Mouse (Mus musculus) midbrain, embryonic 12.5 days (tissue): ENCODE results near the gene Cit. TPM values are rescaled to one million over a fixed set of nuclear protein-coding genes. Genes with fewer than 3 reads are reported as not detected.

Experiments used
- ATAC-seq: fragments of 200-750 bp; cut with Nextera tagmentation; 2 replicates; pipeline ENCODE4 v1.8.0; 2017; ENCODE audit warnings: low read depth, moderate TSS enrichment, moderate library complexity; ENCODE audit not compliant: low FRiP score
- H3K27ac ChIP-seq: fragments of 300-500 bp; sonication (generic); replicated peaks from 2 replicates; pipeline ENCODE4 v1.5.1; 2016; ENCODE audit warnings: mild to moderate bottlenecking
- H3K27me3 ChIP-seq: fragments of 300-500 bp; sonication (generic); 2 replicates; pipeline ENCODE4 v1.6.1; 2016; ENCODE audit warnings: mild to moderate bottlenecking
- H3K36me3 ChIP-seq: fragments of 300-500 bp; sonication (generic); 2 replicates; pipeline ENCODE4 v1.6.1; 2016
- H3K4me1 ChIP-seq: fragments of 300-500 bp; sonication (generic); 2 replicates; pipeline ENCODE4 v1.6.1; 2016
- H3K4me2 ChIP-seq: fragments of 300-500 bp; sonication (generic); replicated peaks from 2 replicates; pipeline ENCODE4 v1.6.1; 2016; ENCODE audit warnings: mild to moderate bottlenecking, moderate library complexity
- H3K4me3 ChIP-seq: fragments of 300-500 bp; sonication (generic); 2 replicates; pipeline ENCODE4 v1.5.1; 2016; ENCODE audit warnings: mild to moderate bottlenecking
- H3K9ac ChIP-seq: fragments of 300-500 bp; sonication (generic); replicated peaks from 2 replicates; pipeline ENCODE4 v1.6.1; 2016; ENCODE audit warnings: mild to moderate bottlenecking, moderate library complexity
- H3K9me3 ChIP-seq: fragments of 300-500 bp; sonication (generic); 2 replicates; pipeline ENCODE4 v1.6.1; 2016; ENCODE audit warnings: mild to moderate bottlenecking
- WGBS: fragments of 180-500 bp; shearing (Covaris S2); methylation state at CpG from one replicate; pipeline ENCODE4 v1.1.7; 2016; 5-methylcytosine and 5-hydroxymethylcytosine counted together
- polyA plus RNA-seq: library from polyadenylated mRNA; unstranded; fragments of >200 nt; fragmentation: Nextera tagmentation; extraction: Ambion mirVana; gene quantifications from 2 replicates; pipeline ENCODE4 v1.2.1, GENCODE M21; 2016

Gene Cit
- polyA plus RNA-seq, 1 experiment from 2014 or later, result 42.5 TPM

DNA sequence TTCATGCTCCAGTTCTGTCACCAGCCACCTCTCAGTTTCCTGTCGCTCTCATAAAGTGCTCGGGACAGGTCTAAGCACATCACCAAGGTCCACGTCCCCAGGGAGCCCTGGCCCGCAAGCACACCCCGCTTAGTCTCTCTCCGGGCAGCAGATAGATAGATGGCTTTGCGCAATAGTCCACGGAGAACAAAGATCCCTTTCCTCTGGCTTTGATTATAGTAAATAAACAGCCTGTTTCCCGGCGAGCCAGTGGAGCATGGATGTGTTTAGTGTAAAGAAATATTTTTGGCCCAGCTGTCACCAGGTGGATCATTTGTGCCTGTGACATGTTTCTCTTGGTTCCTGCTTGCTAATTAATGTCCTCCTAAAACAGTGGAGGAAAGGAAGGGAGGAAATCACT lies 132.2 kb downstream of the Cit start:
- 81% methylated on average over 10 of the region's 10 CpGs for WGBS
- Histone ChIP-seq H3K36me3 (peaks cover 60% of the 10 kb centered on the region), H3K27ac (0 out of 2 replicates have a peak overlapping the region, but pooled peaks have one; percentile 5), H3K4me2 (no peak overlapping the region), H3K27me3 (no peaks in the 10 kb centered on the region), H3K4me3 (no peak overlapping the region), H3K4me1 (no peaks in the 10 kb centered on the region), H3K9me3 (no peaks in the 10 kb centered on the region), H3K9ac (no peak overlapping the region)
- no peak for ATAC-seq

DNA sequence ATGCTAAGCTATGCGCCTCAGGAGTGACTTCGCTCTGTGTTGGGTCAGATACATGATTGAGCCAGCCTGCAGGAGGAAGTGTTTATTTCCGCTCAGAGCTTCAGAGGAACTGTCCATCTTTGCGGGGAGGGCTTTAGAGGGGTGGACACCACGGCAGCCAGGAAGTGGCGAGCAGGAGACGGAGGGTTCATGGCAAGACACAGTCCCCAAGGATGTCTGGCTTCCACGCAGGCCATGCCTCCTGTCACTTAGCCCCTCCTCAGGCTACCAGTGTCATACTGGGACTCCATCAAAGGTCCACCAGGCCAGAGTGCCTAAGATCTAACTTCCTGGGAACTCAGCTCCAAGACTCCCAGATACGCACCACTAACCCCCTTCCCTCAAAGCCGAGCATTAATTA lies 132.7 kb downstream of the Cit start:
- ATAC-seq, result no peak
- 0 out of 2 replicates have a peak overlapping the region, but pooled peaks have one; percentile 5 for H3K27ac ChIP-seq
- H3K27me3 ChIP-seq, result no peaks in the 10 kb centered on the region
- H3K36me3 ChIP-seq, result peaks cover 64% of the 10 kb centered on the region
- no peaks in the 10 kb centered on the region for H3K9me3 ChIP-seq
- H3K4me1 ChIP-seq, result no peaks in the 10 kb centered on the region
- H3K9ac ChIP-seq, result no peak overlapping the region
- no peak overlapping the region for H3K4me2 ChIP-seq
- WGBS, result 70% methylated on average over 10 of the region's 10 CpGs
- no peak overlapping the region for H3K4me3 ChIP-seq

DNA sequence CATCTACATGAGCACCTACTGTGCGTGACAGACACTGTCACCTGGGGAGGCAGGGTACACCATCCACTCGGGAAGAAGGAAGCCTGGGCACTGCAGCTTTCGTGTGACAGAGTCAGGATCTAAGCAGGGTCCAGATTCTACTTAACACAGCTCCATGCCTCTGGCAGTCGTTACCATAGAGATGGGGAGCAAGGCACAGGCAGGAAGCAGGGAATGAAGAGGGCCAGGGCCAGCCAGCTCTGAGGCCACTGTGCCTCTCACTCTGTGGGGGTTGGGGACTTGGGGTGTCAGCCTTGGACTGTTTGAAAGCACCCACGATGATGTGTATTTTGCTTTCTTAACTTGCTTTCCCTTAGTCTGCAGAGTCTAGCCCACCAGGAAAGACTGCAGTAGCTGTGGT lies 133.2 kb downstream of the Cit start:
- Histone ChIP-seq H3K36me3 (peaks cover 66% of the 10 kb centered on the region), H3K9me3 (no peaks in the 10 kb centered on the region), H3K27ac (no peak overlapping the region; the same call in 1 of the 2 replicates), H3K27me3 (no peaks in the 10 kb centered on the region), H3K4me1 (no peaks in the 10 kb centered on the region), H3K4me3 (no peak overlapping the region), H3K9ac (no peak overlapping the region), H3K4me2 (no peak overlapping the region)
- WGBS, result 52% methylated on average over 5 of the region's 5 CpGs
- no peak for ATAC-seq

DNA sequence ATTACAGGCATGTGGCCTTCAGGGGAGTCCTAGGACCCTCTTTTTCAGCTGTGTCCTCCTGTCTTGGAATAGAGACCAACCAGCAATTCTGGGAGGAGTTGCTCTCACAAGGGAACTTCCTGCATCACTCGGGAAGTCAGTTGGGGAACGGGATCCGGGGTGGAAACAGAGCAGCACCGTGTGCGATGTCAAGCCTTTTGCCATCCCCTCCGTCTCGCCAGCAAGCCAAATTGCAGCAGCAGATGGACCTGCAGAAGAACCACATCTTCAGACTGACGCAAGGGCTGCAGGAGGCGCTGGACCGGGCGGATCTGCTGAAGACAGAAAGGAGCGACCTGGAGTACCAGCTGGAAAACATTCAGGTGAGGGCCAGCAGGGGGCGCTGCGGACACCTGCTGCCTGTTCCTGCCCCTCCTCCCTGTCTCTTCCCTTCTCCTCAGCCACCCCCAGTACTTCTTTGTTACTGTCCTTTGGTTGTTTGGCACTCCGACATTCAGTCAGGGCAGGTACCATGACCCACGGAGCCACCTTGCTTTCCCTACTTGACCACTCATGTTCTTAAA lies 134.1 kb downstream of the Cit start:
- peaks cover 62% of the 10 kb centered on the region for H3K36me3 ChIP-seq
- no peaks in the 10 kb centered on the region for H3K9me3 ChIP-seq
- no peak for ATAC-seq
- 63% methylated on average over 16 of the region's 16 CpGs for WGBS
- H3K4me3 ChIP-seq, result no peak overlapping the region
- no peak overlapping the region for H3K9ac ChIP-seq
- no peak overlapping the region for H3K27ac ChIP-seq
- no peaks in the 10 kb centered on the region for H3K27me3 ChIP-seq
- no peak overlapping the region for H3K4me2 ChIP-seq
- H3K4me1 ChIP-seq, result no peaks in the 10 kb centered on the region

DNA sequence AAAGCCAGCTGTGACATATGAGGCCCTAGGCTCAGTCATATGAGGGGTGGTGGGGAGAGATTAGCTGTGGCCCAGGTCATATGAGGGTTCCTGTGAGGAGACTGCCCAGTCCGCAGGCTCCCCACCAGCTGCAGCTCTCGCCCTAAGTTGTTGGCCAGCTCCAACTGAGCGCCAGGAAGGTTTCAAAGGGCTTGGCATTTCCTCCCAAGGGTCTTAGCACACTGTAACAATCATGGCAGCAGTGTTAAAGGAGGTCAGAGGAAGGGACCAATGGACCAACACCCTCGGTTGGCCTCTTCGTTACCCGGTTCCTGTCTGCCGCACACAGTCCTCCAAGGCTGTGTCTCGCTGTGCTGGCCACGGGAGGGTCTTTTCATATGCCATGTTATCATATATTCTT lies 135.5 kb downstream of the Cit start:
- WGBS, result 89% methylated on average over 9 of the region's 9 CpGs

DNA sequence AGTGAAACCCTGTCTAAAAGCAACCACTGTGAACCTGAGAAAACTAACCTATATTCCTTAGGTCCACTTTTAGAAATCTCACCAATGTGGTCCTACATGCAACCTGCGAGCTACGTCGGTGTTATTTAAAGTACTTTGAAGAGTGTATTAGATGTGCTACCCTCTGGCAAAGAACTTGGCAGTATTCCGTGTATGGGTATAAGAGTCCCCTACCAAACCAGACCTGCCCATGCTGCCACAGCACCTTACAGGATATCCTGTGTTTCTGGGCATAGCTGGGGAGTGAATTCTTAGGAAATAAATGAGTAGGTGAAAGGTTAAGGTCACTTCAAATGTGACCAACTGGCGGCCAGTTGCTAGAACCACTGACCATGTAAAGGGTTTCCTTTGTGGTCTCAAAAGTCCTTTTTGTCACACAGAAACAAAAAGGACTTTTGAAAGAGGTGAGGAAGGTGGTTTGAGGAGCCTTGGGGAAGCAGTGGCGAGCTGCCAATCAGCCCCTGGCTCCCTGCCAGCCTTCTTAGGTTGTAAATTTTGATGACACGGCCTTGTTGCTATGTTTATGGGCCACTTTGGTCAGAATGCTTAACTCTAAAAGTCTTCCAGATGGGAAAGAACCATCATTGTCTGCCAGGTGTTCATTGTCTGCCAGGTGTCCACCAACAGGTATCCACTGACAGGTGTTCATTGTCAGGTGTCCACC lies 137.7 kb downstream of the Cit start:
- H3K36me3 ChIP-seq, result peaks cover 68% of the 10 kb centered on the region
- ATAC-seq, result no peak
- H3K27me3 ChIP-seq, result no peaks in the 10 kb centered on the region
- no peak overlapping the region for H3K9ac ChIP-seq
- WGBS, result 91% methylated on average over 7 of the region's 7 CpGs
- H3K4me1 ChIP-seq, result no peaks in the 10 kb centered on the region
- H3K4me3 ChIP-seq, result no peak overlapping the region
- H3K4me2 ChIP-seq, result no peak overlapping the region
- H3K27ac ChIP-seq, result no peak overlapping the region
- H3K9me3 ChIP-seq, result no peaks in the 10 kb centered on the region

More for the DNA sequence above, 135.5 kb downstream of the Cit start:
- Histone ChIP-seq H3K9ac (no peak overlapping the region), H3K27ac (no peak overlapping the region), H3K36me3 (peaks cover 60% of the 10 kb centered on the region), H3K27me3 (no peaks in the 10 kb centered on the region), H3K4me2 (no peak overlapping the region), H3K4me3 (no peak overlapping the region), H3K4me1 (no peaks in the 10 kb centered on the region), H3K9me3 (no peaks in the 10 kb centered on the region)
- ATAC-seq, result no peak

DNA sequence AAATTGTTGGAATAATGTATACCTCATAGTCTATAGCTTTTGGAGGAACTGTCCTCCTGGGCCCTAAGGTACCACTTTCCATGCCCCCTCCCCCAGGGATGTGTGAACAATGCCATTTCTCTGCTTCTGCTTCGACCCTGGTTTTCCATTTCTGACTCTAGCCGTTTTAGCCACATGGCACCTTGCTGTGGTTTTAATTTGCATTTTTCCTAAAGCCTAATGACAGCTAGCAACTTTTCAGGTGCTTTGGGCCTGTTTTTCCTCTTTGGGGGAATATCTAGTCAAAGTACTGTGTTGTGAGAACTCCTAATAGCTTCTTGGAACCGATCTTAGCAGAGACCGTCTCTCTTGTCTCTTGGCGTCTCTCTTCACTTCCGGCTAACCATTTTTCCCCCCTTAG lies 139.3 kb downstream of the Cit start:
- no peaks in the 10 kb centered on the region for H3K9me3 ChIP-seq
- no peak overlapping the region for H3K27ac ChIP-seq
- no peak for ATAC-seq
- no peak overlapping the region for H3K9ac ChIP-seq
- no peaks in the 10 kb centered on the region for H3K27me3 ChIP-seq
- H3K4me1 ChIP-seq, result no peaks in the 10 kb centered on the region
- no peak overlapping the region for H3K4me3 ChIP-seq
- WGBS, result 93% methylated on average over 6 of the region's 6 CpGs
- H3K4me2 ChIP-seq, result no peak overlapping the region
- H3K36me3 ChIP-seq, result peaks cover 73% of the 10 kb centered on the region

DNA sequence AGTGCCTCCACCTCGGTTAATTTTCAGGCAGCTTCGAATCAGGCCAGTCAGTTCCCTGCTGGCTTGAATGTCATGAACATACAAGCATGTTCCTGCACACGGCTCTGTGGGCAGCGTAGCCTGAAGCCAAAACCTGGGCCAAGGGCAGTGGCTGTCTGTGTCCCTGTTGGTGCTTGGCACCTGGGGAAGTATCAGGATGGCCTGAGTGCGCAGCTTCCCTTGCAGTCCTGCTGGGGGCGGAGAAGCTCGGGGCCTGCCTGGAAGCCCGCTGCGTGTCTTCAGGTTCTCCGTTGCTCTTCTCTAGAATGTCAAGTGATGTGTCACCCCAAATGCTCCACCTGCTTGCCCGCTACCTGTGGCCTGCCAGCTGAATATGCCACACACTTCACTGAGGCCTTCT lies 140.0 kb downstream of the Cit start:
- Histone ChIP-seq H3K4me2 (no peak overlapping the region), H3K9ac (no peak overlapping the region), H3K27me3 (no peaks in the 10 kb centered on the region), H3K27ac (no peak overlapping the region), H3K36me3 (peaks cover 73% of the 10 kb centered on the region), H3K4me1 (no peaks in the 10 kb centered on the region), H3K4me3 (no peak overlapping the region), H3K9me3 (no peaks in the 10 kb centered on the region; the same call in 1 of the 2 replicates)
- ATAC-seq, result no peak
- 96% methylated on average over 11 of the region's 11 CpGs for WGBS

DNA sequence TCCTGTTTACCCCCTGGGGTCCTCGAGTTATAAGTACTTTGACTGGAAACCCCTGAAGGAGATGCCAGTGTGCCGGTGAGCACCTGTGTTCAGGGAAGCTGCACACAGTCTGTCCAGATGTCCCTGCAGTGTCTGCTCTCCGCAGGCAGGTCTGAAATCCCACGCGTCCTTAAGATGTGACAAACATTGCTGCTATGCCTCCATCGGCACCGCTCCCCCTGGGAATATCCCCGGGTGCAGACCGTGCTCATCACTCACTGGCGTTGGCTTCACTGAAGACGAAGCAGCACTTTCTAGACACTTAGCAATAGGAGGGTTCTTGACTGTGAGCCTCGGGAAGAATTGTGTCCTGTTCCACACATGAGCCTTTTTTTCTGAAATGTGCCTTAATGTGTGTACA lies 142.2 kb downstream of the Cit start:
- no peak overlapping the region for H3K4me3 ChIP-seq
- H3K4me1 ChIP-seq, result no peaks in the 10 kb centered on the region
- 94% methylated on average over 12 of the region's 12 CpGs for WGBS
- peaks cover 80% of the 10 kb centered on the region for H3K36me3 ChIP-seq
- no peak overlapping the region for H3K27ac ChIP-seq
- H3K27me3 ChIP-seq, result no peaks in the 10 kb centered on the region
- ATAC-seq, result no peak
- no peak overlapping the region for H3K9ac ChIP-seq
- peaks cover 8% of the 10 kb centered on the region for H3K9me3 ChIP-seq
- no peak overlapping the region for H3K4me2 ChIP-seq

DNA sequence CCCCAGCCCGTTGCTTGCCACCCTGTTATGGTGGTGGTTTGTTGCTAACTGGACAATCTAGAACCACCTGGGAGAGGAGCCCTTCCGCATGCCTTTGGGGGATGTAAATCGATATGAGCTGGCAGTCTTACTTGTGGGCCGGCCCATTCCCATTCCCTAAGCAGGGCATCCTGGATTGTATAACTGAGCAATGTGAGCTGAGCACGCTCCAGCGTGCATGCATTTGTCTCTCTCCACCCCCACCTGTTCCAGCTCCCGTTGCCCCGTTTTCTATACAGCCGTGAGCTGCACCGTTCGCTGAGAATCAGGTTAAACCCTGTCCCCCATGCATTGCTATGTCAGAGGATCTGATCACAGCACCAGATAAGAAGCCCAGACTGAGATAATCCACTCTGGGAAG lies 146.6 kb downstream of the Cit start:
- 96% methylated on average over 11 of the region's 11 CpGs for WGBS
- Histone ChIP-seq H3K9ac (no peak overlapping the region), H3K4me2 (no peak overlapping the region), H3K27ac (no peak overlapping the region), H3K4me1 (no peaks in the 10 kb centered on the region), H3K27me3 (no peaks in the 10 kb centered on the region), H3K4me3 (no peak overlapping the region), H3K36me3 (peaks cover 85% of the 10 kb centered on the region), H3K9me3 (peaks cover 8% of the 10 kb centered on the region)
- ATAC-seq, result no peak

DNA sequence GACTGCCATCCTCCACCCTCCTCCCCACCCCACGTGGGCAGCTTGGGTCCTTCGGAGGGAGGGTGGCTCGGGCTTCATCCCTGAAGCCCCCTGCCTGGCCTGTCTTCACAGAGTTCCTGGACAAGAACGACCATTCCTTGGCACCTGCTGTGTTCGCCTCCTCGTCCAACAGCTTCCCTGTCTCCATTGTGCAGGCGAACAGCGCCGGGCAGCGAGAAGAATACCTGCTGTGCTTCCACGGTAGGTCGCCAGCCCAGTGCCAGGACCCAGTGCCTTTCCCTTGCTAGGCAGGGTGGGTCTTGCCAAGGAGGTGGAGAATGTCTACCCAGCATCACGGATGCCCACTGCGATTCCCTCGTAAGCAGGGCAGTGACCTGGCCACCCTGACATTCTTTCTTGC lies 149.0 kb downstream of the Cit start:
- 92% methylated on average over 15 of the region's 15 CpGs for WGBS

DNA sequence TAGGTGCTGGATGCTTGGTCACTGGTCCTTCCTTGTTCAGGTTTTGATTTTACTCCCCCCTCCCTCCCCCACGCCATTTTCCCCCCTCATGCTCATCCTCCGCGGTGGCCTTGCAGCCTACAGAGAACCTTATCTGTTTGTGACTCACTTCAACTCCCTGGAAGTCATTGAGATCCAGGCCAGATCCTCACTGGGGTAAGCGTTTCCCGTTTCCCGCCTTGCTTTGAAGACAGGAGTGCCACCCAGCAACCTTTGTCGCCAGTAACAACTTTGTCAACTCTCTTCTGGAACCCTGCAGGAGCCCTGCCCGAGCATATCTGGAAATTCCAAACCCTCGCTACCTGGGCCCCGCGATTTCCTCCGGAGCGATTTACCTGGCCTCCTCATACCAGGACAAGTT lies 152.3 kb downstream of the Cit start:
- no peaks in the 10 kb centered on the region for H3K27me3 ChIP-seq
- no peaks in the 10 kb centered on the region for H3K9me3 ChIP-seq
- ATAC-seq, result no peak
- peaks cover 51% of the 10 kb centered on the region for H3K36me3 ChIP-seq
- 72% methylated on average over 13 of the region's 13 CpGs for WGBS
- no peak overlapping the region for H3K27ac ChIP-seq
- H3K4me3 ChIP-seq, result no peak overlapping the region
- H3K4me2 ChIP-seq, result no peak overlapping the region
- H3K9ac ChIP-seq, result no peak overlapping the region
- no peaks in the 10 kb centered on the region for H3K4me1 ChIP-seq

More for the DNA sequence above, 149.0 kb downstream of the Cit start:
- Histone ChIP-seq H3K4me2 (no peak overlapping the region), H3K9ac (no peak overlapping the region), H3K9me3 (peaks cover 8% of the 10 kb centered on the region), H3K27ac (no peak overlapping the region), H3K36me3 (peaks cover 71% of the 10 kb centered on the region), H3K27me3 (no peaks in the 10 kb centered on the region), H3K4me1 (no peaks in the 10 kb centered on the region), H3K4me3 (no peak overlapping the region)
- ATAC-seq, result no peak
